Comparison of ENCODE assay signal across 11 mouse cellular contexts in the genomic region with DNA sequence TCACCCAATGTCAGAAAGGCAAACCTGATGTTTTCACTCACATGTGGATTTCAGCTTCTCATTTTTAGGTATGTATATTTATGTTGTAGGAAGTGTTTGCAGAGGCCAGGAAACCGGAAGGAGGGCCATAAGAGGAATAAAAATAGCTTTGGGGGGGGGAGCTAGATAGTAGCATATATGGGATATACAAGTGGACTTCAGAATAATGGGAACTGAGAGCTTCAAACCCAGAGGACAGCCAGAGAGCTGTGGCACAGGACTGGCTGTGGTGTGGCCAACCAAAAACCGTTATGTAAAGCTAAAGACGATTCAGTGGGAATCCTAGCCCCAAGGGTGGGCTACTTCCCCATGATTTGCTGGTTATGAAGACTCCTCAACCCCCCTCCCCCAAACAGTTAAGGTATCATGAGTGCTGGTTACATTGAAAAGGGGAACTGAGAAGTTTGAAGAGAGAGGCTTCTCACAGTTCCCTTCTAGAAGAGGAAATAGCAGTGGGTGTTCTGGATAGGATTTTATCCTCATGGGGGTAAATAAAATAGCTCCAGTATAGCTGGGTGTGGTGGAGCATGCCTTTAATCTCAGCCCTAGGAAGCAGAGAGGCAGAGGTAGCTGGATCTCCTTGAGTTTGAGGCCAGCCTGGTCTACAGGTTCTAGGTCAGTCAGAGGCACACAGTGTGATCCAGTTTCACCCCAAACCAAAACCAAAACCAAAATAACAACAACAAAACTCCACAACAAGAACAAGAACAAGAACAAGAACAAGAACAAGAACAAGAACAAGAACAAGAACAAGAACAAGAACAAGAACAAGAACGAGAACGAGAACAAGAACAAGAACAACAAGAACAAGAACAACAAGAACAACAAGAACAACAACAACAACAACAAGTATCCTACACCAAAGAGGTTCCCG. TPM values are rescaled to one million over a fixed set of nuclear protein-coding genes. Genes with fewer than 3 reads are reported as not detected.
DNase-seq lines count a peak whose midpoint lies in the region; ATAC-seq and TF ChIP-seq lines count a peak whose summit lies in the region.
"Not testable (repeated sequence)": the region's sequence is repeated elsewhere in the genome, so short reads cannot be mapped to it uniquely, and the experiment has no call there.
"Had no signal": no experiment of that assay in that cellular context is flagged by ENCODE, and none has a peak within 500 bp of the region (broad histone marks: within the 10 kb centered on the region; RNA-seq: fewer than 3 reads in every experiment).

No protein-coding gene starts in this region.

- not testable (repeated sequence) for H3K36me3 ChIP-seq in liver, adult 2 months (ENCODE audit: control insufficient read depth, insufficient read depth, low read length); spleen, adult 2 months (ENCODE audit: control insufficient read depth, insufficient read depth, low read length)
- peaks cover 24% of the 10 kb centered on the region; the same call in 1 of the 2 replicates for H3K36me3 ChIP-seq in macrophage (ENCODE audit: inconsistent target)

- not testable (repeated sequence) for TF ChIP-seq POLR2A in liver, adult 2 months (IDR thresholded peaks at IDR 0.05; ENCODE audit: extremely low read depth, insufficient read depth, low read length); spleen, adult 2 months (IDR thresholded peaks at IDR 0.05; ENCODE audit: low read depth, low read length)

- DNase-seq in A20 (ENCODE audit: low read depth, low spot score) (peak; percentile 66), MEL-GATA-1-ER (ENCODE audit: extremely low read depth, low read depth) (peak; percentile 12)
- DNase-seq in heart, adult 8-10 months (ENCODE audit: low spot score): peak; percentile 9
- DNase-seq in liver, adult 2 months (ENCODE audit: extremely low read depth, low read depth, low spot score): peak; percentile 11
- DNase-seq in spleen, adult 2 months (ENCODE audit: low read depth in 1 of 2, low spot score in 2 of 2): peak; percentile 29 to 42

- not testable (repeated sequence) for H3K79me2 ChIP-seq in liver, adult 2 months (ENCODE audit: control insufficient read depth, insufficient read depth, low read length)
- peaks cover 48% of the 10 kb centered on the region for H3K79me2 ChIP-seq in macrophage (ENCODE audit: inconsistent target)

- not testable (repeated sequence) for H3K27me3 ChIP-seq in liver, adult 2 months (ENCODE audit: control insufficient read depth, insufficient read depth, low read length); spleen, adult 2 months (ENCODE audit: control insufficient read depth, insufficient read depth, low read length)

- H3K4me3 ChIP-seq in liver, adult 2 months (ENCODE audit: insufficient read depth, low read depth, low read length): not testable (repeated sequence)
- H3K4me3 ChIP-seq in macrophage (ENCODE audit: inconsistent target): peak overlapping the region; percentile 68
- H3K4me3 ChIP-seq in spleen, adult 2 months (ENCODE audit: extremely low read depth, insufficient read depth, insufficient read length): peak overlapping the region; percentile 36; the same call in 1 of the 2 replicates

- TF ChIP-seq CTCF in liver, adult 2 months (IDR thresholded peaks at IDR 0.05; ENCODE audit: low read depth, low read length); spleen, adult 2 months (IDR thresholded peaks at IDR 0.05; ENCODE audit: extremely low read depth, insufficient read depth, insufficient read length, insufficient replicate concordance): not testable (repeated sequence)

- peaks cover 12% of the 10 kb centered on the region for H3K4me1 ChIP-seq in liver, adult 2 months (ENCODE audit: control insufficient read depth, insufficient read depth, low read length)
- H3K4me1 ChIP-seq in spleen, adult 2 months (ENCODE audit: control insufficient read depth, insufficient read depth, insufficient read length): peaks cover 18% of the 10 kb centered on the region

- WGBS in liver, adult 2 months: 82% methylated on average over 6 of the region's 6 CpGs
- 22% methylated on average over 5 of the region's 6 CpGs for WGBS in macrophage (ENCODE audit: missing documents)
- 35% methylated on average over 6 of the region's 6 CpGs for WGBS in spleen, adult 2 months

- 0 out of 2 replicates have a peak overlapping the region, but pooled peaks have one; percentile 59 for H3K27ac ChIP-seq in liver, adult 2 months (replicated peaks; ENCODE audit: insufficient read depth, low read depth, low read length)
- H3K27ac ChIP-seq in macrophage: peak overlapping the region; percentile 98
- H3K27ac ChIP-seq in spleen, adult 2 months (ENCODE audit: insufficient read depth, low read length): peak overlapping the region; percentile 81

- not testable (repeated sequence) for H3K9ac ChIP-seq in liver, adult 2 months (ENCODE audit: low read depth, low read length)

- ATAC-seq in common myeloid progenitor, adult 5-6 weeks (replicated peaks; ENCODE audit: low read depth, poor library complexity, severe bottlenecking): peak; percentile 88
- peak; percentile 87 for ATAC-seq in neutrophil, adult 5-6 weeks (ENCODE audit: extremely low read depth, insufficient number of reproducible peaks, low FRiP score, poor library complexity, severe bottlenecking)

RNA-seq across cellular contexts. Expression of a gene that starts 1.1 kb away (rescaled TPM):
- total RNA-seq in common myeloid progenitor, adult 5-6 weeks (2017): 0.59 and 1.5 TPM in 2 replicates
- 1 to 10 TPM in 2 of 4 experiments, under 1 TPM in 2; 0.47 to 1.2 (median 0.90) TPM for total RNA-seq in heart, adult 8-10 months (2022)
- 1.3 and 1.9 TPM in 2 replicates for total RNA-seq in liver, adult 2 months (2014; rRNA removed)
- 0.10 and 0.12 TPM in 2 replicates for polyA plus RNA-seq in liver, adult 2 months (2012; rRNA removed)
- 100 to 1,000 TPM in 10 of 26 experiments, 10 to 100 TPM in 16; 11.3 to 174 (median 83.5) TPM for total RNA-seq in macrophage (2018; cell fraction: chromatin; rRNA removed)
- 100 to 1,000 TPM in 16 of 26 experiments, 10 to 100 TPM in 10; 36.0 to 249 (median 118) TPM for total RNA-seq in macrophage (2018; cell fraction: cytosol; rRNA removed)
- total RNA-seq in macrophage (2018; cell fraction: nucleus; rRNA removed): 100 to 1,000 TPM in 15 of 26 experiments, 10 to 100 TPM in 11; 26.8 to 253 (median 149) TPM
- polyA plus RNA-seq in macrophage (2018): 43.5 to 99.6 TPM (median 62.6 TPM) in 3 replicates
- total RNA-seq in neutrophil, adult 5-6 weeks (2017): 3.7 and 4.3 TPM in 2 replicates
- 0.36 and 0.37 TPM in 2 replicates for polyA plus RNA-seq in spleen, adult 2 months (2012; rRNA removed)
- polyA plus RNA-seq: erythroblast, embryonic 14.5 days; forebrain, embryonic 11.5 days; limb, embryonic 11.5 days had no signal

RNA-seq across cellular contexts. Expression of a gene that starts 29.4 kb away (rescaled TPM):
- total RNA-seq in common myeloid progenitor, adult 5-6 weeks (2017): 49.1 and 58.2 TPM in 2 replicates
- total RNA-seq in heart, adult 8-10 months (2022): 10 to 100 TPM; 11.7 to 13.3 (median 12.1) TPM
- 43.0 and 48.4 TPM in 2 replicates for total RNA-seq in liver, adult 2 months (2014; rRNA removed)
- 29.9 and 33.3 TPM in 2 replicates for polyA plus RNA-seq in liver, adult 2 months (2012; rRNA removed)
- 100 to 1,000 TPM in 15 of 26 experiments, 10 to 100 TPM in 11; 20.5 to 641 (median 175) TPM for total RNA-seq in macrophage (2018; cell fraction: chromatin; rRNA removed)
- total RNA-seq in macrophage (2018; cell fraction: cytosol; rRNA removed): 100 to 1,000 TPM; 128 to 783 (median 543) TPM
- 100 to 1,000 TPM in 18 of 26 experiments, 10 to 100 TPM in 8; 75.1 to 591 (median 408) TPM for total RNA-seq in macrophage (2018; cell fraction: nucleus; rRNA removed)
- 118 to 323 TPM (median 130 TPM) in 3 replicates for polyA plus RNA-seq in macrophage (2018)
- 78.9 and 82.9 TPM in 2 replicates for total RNA-seq in neutrophil, adult 5-6 weeks (2017)
- 10.6 and 13.0 TPM in 2 replicates for polyA plus RNA-seq in spleen, adult 2 months (2012; rRNA removed)
- polyA plus RNA-seq: erythroblast, embryonic 14.5 days had no signal

RNA-seq across cellular contexts. Expression of a gene that starts 45.1 kb away (rescaled TPM):
- total RNA-seq in common myeloid progenitor, adult 5-6 weeks (2017): 60.6 and 73.1 TPM in 2 replicates
- total RNA-seq in heart, adult 8-10 months (2022): 1 to 10 TPM; 1.7 to 2.9 (median 2.7) TPM
- 2.3 and 4.0 TPM in 2 replicates for total RNA-seq in liver, adult 2 months (2014; rRNA removed)
- 2.5 and 3.0 TPM in 2 replicates for polyA plus RNA-seq in liver, adult 2 months (2012; rRNA removed)
- total RNA-seq in macrophage (2018; cell fraction: chromatin; rRNA removed): 100 to 1,000 TPM in 18 of 26 experiments, 10 to 100 TPM in 8; 25.2 to 285 (median 141) TPM
- total RNA-seq in macrophage (2018; cell fraction: cytosol; rRNA removed): 100 to 1,000 TPM in 8 of 26 experiments, 10 to 100 TPM in 18; 20.6 to 148 (median 67.9) TPM
- 100 to 1,000 TPM in 15 of 26 experiments, 10 to 100 TPM in 11; 35.3 to 313 (median 122) TPM for total RNA-seq in macrophage (2018; cell fraction: nucleus; rRNA removed)
- polyA plus RNA-seq in macrophage (2018): 12.3 to 45.7 TPM (median 19.2 TPM) in 3 replicates
- 80.9 and 92.3 TPM in 2 replicates for total RNA-seq in neutrophil, adult 5-6 weeks (2017)
- polyA plus RNA-seq in spleen, adult 2 months (2012; rRNA removed): 8.3 and 12.9 TPM in 2 replicates

Comparison
In these comparisons a context has a peak if more than half of its experiments do, and no peak if none do; other contexts are left out.
1. DNase-seq: peak in every context shown above with its lines; median percentile 66 in A20; 36 in spleen, adult 2 months; 12 in MEL-GATA-1-ER; 11 in liver, adult 2 months; 9 in heart, adult 8-10 months.
2. RNA of a gene that starts 45.1 kb away (total RNA-seq): 80.9 to 92.3 TPM in neutrophil, adult 5-6 weeks and 60.6 to 73.1 TPM in common myeloid progenitor, adult 5-6 weeks; 2.3 to 4.0 TPM in liver, adult 2 months and 1.7 to 2.9 TPM in heart, adult 8-10 months; every median in the first group is over 10 times any median in the second.
3. Peak in every context shown above with its lines, with median percentiles within 50 percentile points of each other: H3K27ac ChIP-seq.